Mouse (Mus musculus) liver, embryonic 18 days (tissue): ENCODE data around the gene Cdc42se1. TPM values are rescaled to one million over a fixed set of nuclear protein-coding genes. Genes with fewer than 3 reads are reported as not detected.

Experiments
- polyA plus RNA-seq: library from polyadenylated mRNA; depleted of rRNA; stranded (reverse); fragments of >200 nt; gene quantifications from 2 replicates; pipeline ENCODE4 v1.2.3, GENCODE M21; 2012; rRNA removed

Gene Cdc42se1
- 25.1 and 25.3 TPM in 2 replicates for polyA plus RNA-seq

DNA sequence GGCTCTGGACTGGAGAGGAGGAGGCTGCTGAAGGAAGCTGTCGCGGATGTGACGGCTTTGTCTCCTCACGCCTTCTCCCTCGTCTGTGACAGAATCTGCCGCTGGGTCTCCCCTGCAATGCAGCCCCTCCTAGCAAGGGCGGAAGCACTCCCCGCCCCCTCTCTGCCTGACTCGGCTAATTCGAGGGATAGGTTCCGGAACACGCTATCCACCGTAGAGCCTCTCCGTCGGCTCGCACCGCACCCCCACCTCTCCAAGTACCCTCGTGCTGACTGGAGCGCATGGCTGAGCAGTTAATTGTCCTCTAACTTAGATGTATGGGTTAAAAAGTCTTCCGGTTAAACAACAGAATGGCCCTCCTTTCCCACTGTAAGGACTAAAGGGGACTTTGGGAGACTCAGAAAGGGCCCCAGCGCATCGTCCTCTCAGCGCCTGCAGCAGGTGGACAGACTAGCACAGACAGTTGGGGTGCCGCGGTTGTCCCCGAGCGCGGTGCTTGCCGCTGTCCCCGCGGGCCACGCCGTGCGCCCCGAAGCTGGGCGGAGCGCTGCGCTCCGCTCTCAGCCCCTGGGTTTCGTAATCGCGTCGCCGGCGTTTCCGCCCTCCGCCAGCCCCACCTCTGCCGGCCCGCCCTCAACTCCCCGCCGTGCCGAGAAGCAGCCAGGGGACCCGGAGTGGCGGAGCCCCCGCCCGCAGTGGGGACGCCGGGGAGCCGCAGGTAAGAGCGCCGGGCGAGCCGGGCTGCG, at the start of gene Cdc42se1:
TSS of gene Cdc42se1 (plus strand) at position 585 of the 746 bp plus-strand sequence.

DNA sequence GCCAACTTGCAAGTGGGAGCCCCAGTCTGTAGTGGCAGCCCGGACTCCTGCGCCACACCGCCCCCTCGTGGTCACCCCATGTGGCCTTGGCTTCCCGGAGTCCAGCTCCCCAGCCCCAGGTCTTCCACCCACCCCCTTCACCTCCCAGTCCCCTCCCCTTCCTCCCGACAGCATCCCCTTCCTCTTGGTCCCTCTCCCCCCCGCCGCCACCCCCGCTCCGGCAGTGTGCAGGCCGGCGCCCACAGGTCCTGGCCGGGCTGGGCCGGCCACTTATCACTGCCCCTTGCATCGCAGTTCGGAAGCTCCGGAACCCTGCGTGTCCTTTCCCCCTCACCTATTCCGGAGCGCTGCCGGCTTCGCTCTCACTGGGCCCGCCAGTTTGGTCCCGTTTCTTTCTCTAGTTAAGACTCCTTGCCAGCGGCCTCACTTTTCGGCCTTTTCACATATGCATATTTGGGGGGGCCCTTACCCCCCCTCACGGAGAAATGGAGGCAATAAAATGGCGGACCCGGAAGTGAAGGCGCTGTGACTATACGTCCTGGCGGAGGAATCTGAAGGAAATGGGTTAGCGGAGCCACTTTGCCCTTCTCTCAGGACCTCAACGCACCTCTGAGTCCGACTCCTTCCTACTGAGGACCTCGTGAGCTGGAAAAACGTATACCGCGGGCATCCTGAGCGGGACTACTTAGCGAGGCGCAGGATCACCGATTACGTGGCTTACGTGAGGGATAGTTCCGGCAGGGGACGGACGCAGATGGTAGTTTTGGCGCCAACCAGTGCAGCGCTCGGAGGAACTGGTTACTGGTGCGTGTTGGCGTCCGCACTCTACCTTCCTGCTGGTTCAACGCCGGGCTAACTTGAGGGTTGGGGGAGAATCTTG, 11.0 kb upstream of the Cdc42se1 start, which contains the start of gene Gabpb2:
TSS of gene Gabpb2 (minus strand) at position 662 of the 880 bp plus-strand sequence.

GRCm38 (mm10) chr3:95231298-95232221, 3.0 kb downstream of the Cdc42se1 start, which contains the start of gene Mllt11:
Gene Mllt11 (minus strand): TSS chr3:95232171.

GRCm38 (mm10) chr3:95241498-95241897, 13.0 kb downstream of the Cdc42se1 start, which contains the start of gene Gm128:
Gene Gm128 (minus strand): TSS chr3:95241598.

GRCm38 (mm10) chr3:95250783-95251424, 22.4 kb downstream of the Cdc42se1 start, which contains the start of gene Bnipl:
Gene Bnipl (minus strand): TSS chr3:95251193.

GRCm38 (mm10) chr3:95281216-95282126, 52.9 kb downstream of the Cdc42se1 start, which contains the start of the genes Mindy1 and Prune1:
Gene Mindy1 (plus strand): TSS chr3:95281345.
Gene Prune1 (minus strand): TSS chr3:95282076.

Other genes with a start within 250 kb of the Cdc42se1 start
- gene Zfp687, start 213.3 kb upstream of the Cdc42se1 start, polyA plus RNA-seq: 5.1 and 6.5 TPM in 2 replicates
- gene Psmd4, start 186.1 kb upstream of the Cdc42se1 start, polyA plus RNA-seq: 111 and 114 TPM in 2 replicates
- gene Pip5k1a, start 121.8 kb upstream of the Cdc42se1 start, polyA plus RNA-seq: 8.4 and 8.5 TPM in 2 replicates
- gene Vps72, start 117.7 kb upstream of the Cdc42se1 start, polyA plus RNA-seq: 21.2 and 23.2 TPM in 2 replicates
- gene Tmod4, start 104.3 kb upstream of the Cdc42se1 start, polyA plus RNA-seq: 0.30 and 0.40 TPM in 2 replicates
- gene Scnm1, start 94.7 kb upstream of the Cdc42se1 start, polyA plus RNA-seq: 32.8 and 34.1 TPM in 2 replicates
- 5.0 and 5.1 TPM in 2 replicates for gene Lysmd1, start 94.6 kb upstream of the Cdc42se1 start, polyA plus RNA-seq
- 10.1 and 11.1 TPM in 2 replicates for gene Tnfaip8l2, start 86.4 kb upstream of the Cdc42se1 start, polyA plus RNA-seq
- gene Sema6c, start 68.3 kb upstream of the Cdc42se1 start, polyA plus RNA-seq: 1.3 and 1.5 TPM in 2 replicates
- gene Gabpb2, start 10.8 kb upstream of the Cdc42se1 start, polyA plus RNA-seq: 9.5 and 10.4 TPM in 2 replicates
- 3.4 and 3.8 TPM in 2 replicates for gene Mllt11, start 3.4 kb downstream of the Cdc42se1 start, polyA plus RNA-seq
- 0.08 and 0.09 TPM in 2 replicates for gene Gm128, start 12.9 kb downstream of the Cdc42se1 start, polyA plus RNA-seq
- gene Bnipl, start 22.5 kb downstream of the Cdc42se1 start, polyA plus RNA-seq: 0.02 and 0.04 TPM in 2 replicates
- gene Mindy1, start 52.6 kb downstream of the Cdc42se1 start, polyA plus RNA-seq: 34.8 and 35.4 TPM in 2 replicates
- gene Prune1, start 53.3 kb downstream of the Cdc42se1 start, polyA plus RNA-seq: 7.7 and 8.3 TPM in 2 replicates
- gene Anxa9, start 78.4 kb downstream of the Cdc42se1 start, polyA plus RNA-seq: 1.6 and 1.8 TPM in 2 replicates
- gene Cers2, start 86.1 kb downstream of the Cdc42se1 start, polyA plus RNA-seq: 69.0 and 71.4 TPM in 2 replicates
- 11.2 and 13.2 TPM in 2 replicates for gene Setdb1, start 128.5 kb downstream of the Cdc42se1 start, polyA plus RNA-seq
- not detected in 2 replicates for gene 4930558C23Rik, start 174.1 kb downstream of the Cdc42se1 start, polyA plus RNA-seq
- 12.3 and 13.4 TPM in 2 replicates for gene Arnt, start 205.7 kb downstream of the Cdc42se1 start, polyA plus RNA-seq